Mouse (Mus musculus) heart, embryonic 13.5 days (tissue): Measurements from ENCODE around the gene Gpr132. TPM values are rescaled to one million over a fixed set of nuclear protein-coding genes. Genes with fewer than 3 reads are reported as not detected.

Source experiments
- ATAC-seq: fragments of 200-750 bp; cut with Nextera tagmentation; 2 replicates; pipeline ENCODE4 v1.8.0; 2017; ENCODE audit warnings: moderate TSS enrichment; ENCODE audit not compliant: insufficient number of reproducible peaks, low FRiP score, low TSS enrichment; ENCODE audit errors: extremely low read depth
- H3K27ac ChIP-seq: fragments of 300-500 bp; sonication (generic); replicated peaks from 2 replicates; pipeline ENCODE4 v1.5.1; 2015; ENCODE audit warnings: moderate library complexity, mild to moderate bottlenecking, inconsistent platforms
- H3K27me3 ChIP-seq: fragments of 300-500 bp; sonication (generic); replicated peaks from 2 replicates; pipeline ENCODE4 v1.6.1; 2015; ENCODE audit warnings: mild to moderate bottlenecking, inconsistent platforms
- H3K36me3 ChIP-seq: fragments of 300-500 bp; sonication (generic); 2 replicates; pipeline ENCODE4 v1.6.1; 2015; ENCODE audit warnings: mild to moderate bottlenecking, inconsistent platforms
- H3K4me1 ChIP-seq: fragments of 300-500 bp; sonication (generic); 2 replicates; pipeline ENCODE4 v1.6.1; 2015; ENCODE audit warnings: inconsistent platforms
- H3K4me2 ChIP-seq: fragments of 300-500 bp; sonication (generic); 2 replicates; pipeline ENCODE4 v1.6.1; 2015; ENCODE audit warnings: inconsistent platforms, mild to moderate bottlenecking, moderate library complexity
- H3K4me3 ChIP-seq: fragments of 300-500 bp; sonication (generic); 2 replicates; pipeline ENCODE4 v1.5.1; 2015; ENCODE audit warnings: moderate library complexity, mild to moderate bottlenecking, inconsistent platforms
- H3K9ac ChIP-seq: fragments of 300-500 bp; sonication (generic); 2 replicates; pipeline ENCODE4 v1.6.1; 2015; ENCODE audit warnings: inconsistent platforms, mild to moderate bottlenecking, moderate library complexity
- H3K9me3 ChIP-seq: fragments of 300-500 bp; sonication (generic); 2 replicates; pipeline ENCODE4 v1.6.1; 2016; ENCODE audit warnings: inconsistent platforms
- WGBS: fragments of 180-500 bp; shearing (Covaris S2); methylation state at CpG from one replicate; pipeline ENCODE4 v1.1.7; 2015; ENCODE audit warnings: mixed read lengths; 5-methylcytosine and 5-hydroxymethylcytosine counted together
- polyA plus RNA-seq: library from polyadenylated mRNA; unstranded; fragments of >200 nt; fragmentation: Nextera tagmentation; extraction: Ambion mirVana; gene quantifications from 2 replicates; pipeline ENCODE4 v1.2.1, GENCODE M21; 2015

Gene Gpr132
- polyA plus RNA-seq, 1 experiment from 2014 or later, result 0.16 TPM

GRCm38 (mm10) chr12:112804046-112804445 lies 64.0 kb downstream of the Gpr132 start:
- Histone ChIP-seq H3K4me1 (peaks cover 34% of the 10 kb centered on the region), H3K36me3 (no peaks in the 10 kb centered on the region), H3K27me3 (peaks cover 71% of the 10 kb centered on the region), H3K27ac (no peak overlapping the region), H3K4me2 (no peak overlapping the region), H3K9ac (peak overlapping the region; percentile 38; the same call in 1 of the 2 replicates), H3K4me3 (no peak overlapping the region), H3K9me3 (no peaks in the 10 kb centered on the region)
- 35% methylated on average over 13 of the region's 13 CpGs for WGBS
- ATAC-seq, result no peak

DNA sequence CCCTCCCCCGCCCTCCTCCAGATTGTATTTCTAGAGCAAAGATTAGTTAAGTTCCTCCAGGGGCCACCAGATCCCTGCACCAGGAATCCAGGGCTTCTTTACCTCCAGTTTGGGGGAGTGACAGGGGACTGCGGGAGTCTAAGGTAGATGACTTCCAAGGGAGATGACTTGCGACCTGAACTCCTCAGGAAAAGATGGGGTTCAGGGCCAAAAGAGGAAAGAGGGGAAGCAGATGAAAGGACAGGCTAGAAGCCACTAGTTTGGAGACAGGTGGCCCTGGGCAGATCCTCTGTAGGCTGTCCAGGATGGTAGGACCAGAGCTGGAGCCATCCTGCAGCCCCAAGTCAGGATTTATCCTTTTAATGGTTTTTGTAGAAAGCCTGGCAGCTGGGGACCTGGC lies 65.1 kb downstream of the Gpr132 start:
- Histone ChIP-seq H3K4me3 (no peak overlapping the region; the same call in 1 of the 2 replicates), H3K27me3 (peaks cover 74% of the 10 kb centered on the region), H3K9me3 (no peaks in the 10 kb centered on the region), H3K27ac (no peak overlapping the region), H3K4me2 (peak overlapping the region; percentile 100), H3K4me1 (peaks cover 34% of the 10 kb centered on the region), H3K9ac (no peak overlapping the region), H3K36me3 (no peaks in the 10 kb centered on the region)
- no peak for ATAC-seq
- WGBS, result 12% methylated on average over 3 of the region's 3 CpGs

DNA sequence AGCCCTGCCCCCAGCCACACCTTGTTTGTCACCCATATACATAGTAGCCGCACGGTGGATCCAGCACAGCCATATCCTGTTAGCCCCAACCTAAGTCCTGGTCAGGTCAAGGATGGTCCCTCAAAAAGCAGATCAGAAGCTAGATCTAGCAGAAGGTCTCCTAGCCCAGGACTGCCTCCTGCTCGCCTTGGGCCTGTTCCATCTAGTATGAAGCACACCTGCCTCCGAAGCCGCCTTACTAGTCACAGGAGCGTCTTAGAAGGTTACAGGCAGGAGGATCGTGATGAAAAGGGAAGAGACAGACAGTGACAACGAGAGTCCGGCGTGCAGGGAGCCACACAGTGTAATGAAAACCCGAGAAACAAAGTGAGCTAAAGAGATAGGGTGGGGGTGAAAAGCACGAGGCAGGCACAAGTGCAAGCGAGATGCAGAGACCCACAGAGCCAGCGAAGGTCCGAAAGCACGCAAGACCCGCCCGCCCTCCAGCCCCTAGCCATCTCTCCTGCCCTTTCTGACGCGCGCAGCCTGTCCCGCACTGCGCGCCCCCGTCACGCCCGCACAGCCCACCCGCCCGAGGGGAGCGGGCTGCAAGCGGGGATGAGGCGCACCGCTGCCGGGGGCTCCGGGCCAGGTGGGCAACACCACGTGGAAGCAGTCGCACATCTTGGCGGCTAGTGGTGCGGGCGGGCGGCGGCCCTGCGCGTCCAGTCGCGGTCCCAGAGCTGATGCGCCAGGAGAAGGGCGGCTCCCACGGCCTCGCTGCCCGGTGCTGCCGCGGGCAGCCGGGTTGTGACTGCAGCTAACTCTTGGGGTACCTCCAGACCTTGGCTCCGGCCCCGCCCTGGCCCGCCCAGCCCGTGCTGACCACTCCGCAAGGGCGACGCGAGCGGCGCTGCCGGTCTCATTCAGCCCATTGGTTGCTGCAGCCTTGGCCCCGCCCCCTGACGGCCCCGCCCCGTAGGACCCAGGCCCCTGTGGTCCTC lies 65.9 kb downstream of the Gpr132 start, which contains the start of gene Ahnak2:
Gene Ahnak2 (minus strand): TSS at position 794 of the 983 bp plus-strand sequence.
- Histone ChIP-seq H3K27ac (no peak within 1 kb of the TSS), H3K27me3 (peaks cover 74% of the 10 kb centered on the region), H3K4me2 (peak within 1 kb of the TSS; percentile 100), H3K4me3 (peak within 1 kb of the TSS; percentile 66), H3K9me3 (no peaks in the 10 kb centered on the region), H3K36me3 (no peaks in the 10 kb centered on the region), H3K4me1 (peaks cover 41% of the 10 kb centered on the region), H3K9ac (peak within 1 kb of the TSS; percentile 82)
- no peak for ATAC-seq
- WGBS, result 5% methylated on average over 54 of the region's 69 CpGs

Other genes starting within 250 kb of the Gpr132 start
- 69.3 and 83.9 TPM in 2 replicates for gene Adssl1, start 248.2 kb downstream of the Gpr132 start, polyA plus RNA-seq
- gene Siva1, start 223.5 kb downstream of the Gpr132 start, polyA plus RNA-seq, result 129 and 149 TPM in 2 replicates
- 59.2 and 66.6 TPM in 2 replicates for gene Akt1, start 193.3 kb downstream of the Gpr132 start, polyA plus RNA-seq
- gene Zbtb42, start 189.4 kb downstream of the Gpr132 start, polyA plus RNA-seq, result 5.8 and 6.2 TPM in 2 replicates
- gene Cep170b, start 147.8 kb downstream of the Gpr132 start, polyA plus RNA-seq, result 4.0 and 4.3 TPM in 2 replicates
- 5.5 and 7.0 TPM in 2 replicates for gene Pld4, start 107.6 kb downstream of the Gpr132 start, polyA plus RNA-seq
- 1.1 and 1.2 TPM in 2 replicates for gene Ahnak2, start 65.6 kb downstream of the Gpr132 start, polyA plus RNA-seq
- gene Clba1, start 59.3 kb downstream of the Gpr132 start, polyA plus RNA-seq, result 7.6 and 8.0 TPM in 2 replicates
- gene Cdca4, start 38.8 kb downstream of the Gpr132 start, polyA plus RNA-seq, result 49.1 and 49.3 TPM in 2 replicates
- 2.5 and 2.7 TPM in 2 replicates for gene Jag2, start 61.5 kb upstream of the Gpr132 start, polyA plus RNA-seq
- gene Nudt14, start 73.9 kb upstream of the Gpr132 start, polyA plus RNA-seq, result 45.3 and 47.2 TPM in 2 replicates
- 21.7 and 22.0 TPM in 2 replicates for gene Btbd6, start 108.3 kb upstream of the Gpr132 start, polyA plus RNA-seq
- 32.5 and 35.5 TPM in 2 replicates for gene Brf1, start 132.5 kb upstream of the Gpr132 start, polyA plus RNA-seq
- gene Pacs2, start 146.3 kb upstream of the Gpr132 start, polyA plus RNA-seq, result 7.0 and 7.7 TPM in 2 replicates
- not detected in 2 replicates for gene Tex22, start 206.3 kb upstream of the Gpr132 start, polyA plus RNA-seq
- 11.2 and 11.9 TPM in 2 replicates for gene Mta1, start 230.1 kb upstream of the Gpr132 start, polyA plus RNA-seq